Mouse (Mus musculus) lung, postnatal 25 days (tissue): ENCODE results near the gene Eed.

Experiments used
- DNase-seq: peaks from one replicate; pipeline ENCODE4 v3.0.0; 2022; ENCODE audit warnings: low spot score

Eed gene

GRCm38 (mm10) chr7:89908899-89909621 lies 71.7 kb downstream of the Eed start:
- no peak for DNase-seq

GRCm38 (mm10) chr7:89908421-89908820 lies 72.4 kb downstream of the Eed start:
- no peak for DNase-seq

GRCm38 (mm10) chr7:89907950-89908349 lies 72.8 kb downstream of the Eed start:
- DNase-seq, result peak; percentile 66
